Mouse (Mus musculus) large intestine, adult 2 months (tissue): ENCODE measurements around the gene Wfdc3. TPM values are rescaled to one million over a fixed set of nuclear protein-coding genes. Genes with fewer than 3 reads are reported as not detected.
"Not testable (repeated sequence)": the region's sequence is repeated elsewhere in the genome, so short reads cannot be mapped to it uniquely, and the experiment has no call there.

ENCODE experiments used
- DNase-seq: peaks from one replicate; pipeline ENCODE4 v3.0.0-alpha.2; 2012; ENCODE audit warnings: low read depth, low spot score
- WGBS: fragments of 180-500 bp; shearing (Covaris S2); methylation state at CpG from one replicate; pipeline ENCODE4 v1.1.7; 2018; 5-methylcytosine and 5-hydroxymethylcytosine counted together
- polyA plus RNA-seq: library from polyadenylated mRNA; depleted of rRNA; stranded (reverse); fragments of >200 nt; gene quantifications from 2 replicates; pipeline ENCODE4 v1.2.3, GENCODE M21; 2012

The Wfdc3 gene
- polyA plus RNA-seq, 1 experiment, result 0.22 TPM

DNA sequence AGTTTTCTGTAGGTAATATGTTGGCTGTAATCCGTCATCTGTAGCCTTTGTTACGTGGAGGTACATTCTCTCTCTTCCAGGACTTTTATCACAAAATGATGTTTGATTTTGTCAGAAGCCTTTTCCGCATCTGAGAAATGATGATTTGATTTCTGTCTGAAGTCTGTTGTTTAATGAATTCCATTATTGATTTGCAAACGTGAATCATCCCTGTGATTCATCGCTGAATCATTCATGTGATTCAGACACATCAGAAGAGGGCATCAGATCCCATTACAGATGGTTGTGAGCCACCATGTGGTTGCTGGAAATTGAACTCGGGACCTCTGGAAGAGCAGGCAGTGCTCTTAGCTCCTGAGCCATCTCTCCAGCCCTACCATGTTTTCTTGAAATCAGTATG is 3.3 kb upstream of the Wfdc3 start:
- 75% methylated on average over 6 of the region's 6 CpGs for WGBS

DNA sequence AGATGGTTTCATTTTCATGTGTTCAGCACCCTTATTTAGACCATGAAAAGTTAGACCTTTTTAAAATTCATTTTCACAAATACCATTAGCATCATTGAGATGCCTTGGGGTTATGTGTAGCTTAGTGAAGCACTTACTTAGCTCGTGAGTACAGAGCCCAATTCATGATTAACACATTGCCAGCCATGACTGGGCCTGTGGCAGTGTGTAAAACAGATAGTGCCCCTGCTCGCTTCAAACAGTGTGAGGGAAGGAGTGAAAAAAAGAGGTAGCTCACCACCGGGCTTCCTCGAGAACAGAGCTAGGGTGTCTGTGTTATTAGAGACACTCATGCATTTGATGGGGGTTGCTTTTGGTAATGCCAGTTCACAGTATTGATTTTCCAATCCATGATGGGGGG is 2.5 kb upstream of the Wfdc3 start:
- DNase-seq, result no peak
- WGBS, result 80% methylated on average over 4 of the region's 4 CpGs

More for the DNA sequence above, 3.3 kb upstream of the Wfdc3 start:
- DNase-seq, result no peak

- WGBS, result 15% methylated on average over 8 of the region's 8 CpGs
- no peak for DNase-seq
Measured at GRCm38 (mm10) chr2:164746693-164747092, 962 bp upstream of the Wfdc3 start.

DNA sequence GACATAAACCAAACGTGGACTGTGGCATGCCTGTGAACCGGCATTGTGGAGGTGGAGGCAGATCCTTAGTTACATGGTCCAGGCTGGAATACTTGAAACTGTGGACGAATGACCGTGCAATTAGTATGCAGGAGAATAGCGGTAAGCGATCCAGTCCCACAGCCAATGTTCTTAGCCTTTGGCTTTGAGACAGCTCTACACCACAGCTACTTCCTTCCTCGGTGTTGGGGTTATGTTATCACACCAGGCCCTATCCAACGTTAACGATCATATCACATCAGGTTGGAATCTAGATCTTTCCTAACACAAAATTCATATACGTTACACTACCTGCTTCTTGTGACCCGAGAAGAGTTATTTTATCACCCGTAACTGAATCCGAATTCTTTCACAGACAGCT is 744 bp downstream of the Wfdc3 start:
- 57% methylated on average over 13 of the region's 13 CpGs for WGBS
- DNase-seq, result no peak

- no peak for DNase-seq
- 42% methylated on average over 7 of the region's 7 CpGs for WGBS
Measured at GRCm38 (mm10) chr2:164739876-164740275, 5.9 kb downstream of the Wfdc3 start.

GRCm38 (mm10) chr2:164737377-164738090 is 8.2 kb downstream of the Wfdc3 start:
- peak; percentile 71 for DNase-seq
- 40% methylated on average over 3 of the region's 3 CpGs for WGBS

GRCm38 (mm10) chr2:164735446-164735845 is 10.3 kb downstream of the Wfdc3 start:
- DNase-seq, result no peak
- 60% methylated on average over 5 of the region's 5 CpGs for WGBS

GRCm38 (mm10) chr2:164734839-164735238 is 10.9 kb downstream of the Wfdc3 start:
- no peak for DNase-seq
- 85% methylated on average over 5 of the region's 5 CpGs for whole genome bisulfite sequencing

- 63% methylated on average over 2 of the region's 2 CpGs for WGBS
- DNase-seq, result no peak
Measured at GRCm38 (mm10) chr2:164733259-164733658, 12.5 kb downstream of the Wfdc3 start.

- WGBS, result 30% methylated on average over 5 of the region's 5 CpGs
- peak; percentile 64 for DNase-seq
Measured at GRCm38 (mm10) chr2:164731719-164732118, 14.0 kb downstream of the Wfdc3 start.

GRCm38 (mm10) chr2:164725895-164726619 is 19.7 kb downstream of the Wfdc3 start:
- 18% methylated on average over 6 of the region's 6 CpGs for WGBS
- no peak for DNase-seq

GRCm38 (mm10) chr2:164723276-164723675 is 22.5 kb downstream of the Wfdc3 start:
- no peak for DNase-seq
- 72% methylated on average over 4 of the region's 4 CpGs for WGBS

GRCm38 (mm10) chr2:164716194-164716786 is 29.4 kb downstream of the Wfdc3 start:
- 94% methylated on average over 23 of the region's 23 CpGs for WGBS
- not testable (repeated sequence) for DNase-seq

GRCm38 (mm10) chr2:164715005-164715404 is 30.7 kb downstream of the Wfdc3 start, which contains the start of gene Spint5:
Gene Spint5 (plus strand): TSS chr2:164715305.
- no peak for DNase-seq
- 79% methylated on average over 6 of the region's 6 CpGs for WGBS

- no peak for DNase-seq
- WGBS, result 87% methylated on average over 14 of the region's 14 CpGs
Measured at GRCm38 (mm10) chr2:164705991-164706390, 39.7 kb downstream of the Wfdc3 start.

DNA sequence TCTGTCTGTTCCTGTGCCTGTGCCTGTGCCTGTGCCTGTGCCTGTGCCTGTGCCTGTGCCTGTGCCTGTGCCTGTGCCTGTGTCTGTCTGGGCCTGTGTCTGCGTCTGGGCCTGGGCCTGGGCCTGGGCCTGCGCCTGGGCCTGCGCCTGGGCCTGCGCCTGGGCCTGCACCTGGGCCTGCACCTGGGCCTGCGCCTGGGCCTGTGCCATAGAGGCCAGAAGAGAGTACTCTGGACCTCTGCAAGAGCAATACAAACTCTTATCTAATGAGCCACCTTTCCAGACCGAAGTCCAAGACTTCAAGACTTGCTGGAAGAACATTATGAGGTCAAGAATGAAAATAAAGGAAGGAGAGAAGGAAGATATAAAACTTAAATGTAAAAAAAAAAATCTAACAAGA is 40.4 kb downstream of the Wfdc3 start:
- 45% methylated on average over 6 of the region's 6 CpGs for WGBS
- DNase-seq, result peak; percentile 42

DNA sequence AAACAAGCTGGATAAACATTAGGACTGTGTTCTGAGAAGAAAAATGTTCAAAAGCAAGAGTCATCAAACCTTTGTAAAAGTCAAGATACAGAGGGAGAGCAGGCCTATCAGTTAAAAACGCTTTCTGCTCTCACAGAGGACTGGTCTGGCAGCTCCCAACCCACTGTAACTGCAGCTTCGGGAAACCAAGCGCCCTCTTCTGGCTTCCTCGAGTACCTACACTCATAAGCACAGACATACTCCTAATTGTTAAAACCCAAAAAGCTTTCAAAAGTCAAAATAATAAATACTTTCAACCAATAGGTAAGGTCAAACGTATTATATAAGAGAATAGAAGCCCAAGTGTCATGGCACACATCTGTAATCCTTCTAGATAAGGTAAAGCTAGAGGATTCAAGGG is 41.5 kb downstream of the Wfdc3 start:
- 86% methylated on average over 5 of the region's 5 CpGs for WGBS
- DNase-seq, result no peak

DNA sequence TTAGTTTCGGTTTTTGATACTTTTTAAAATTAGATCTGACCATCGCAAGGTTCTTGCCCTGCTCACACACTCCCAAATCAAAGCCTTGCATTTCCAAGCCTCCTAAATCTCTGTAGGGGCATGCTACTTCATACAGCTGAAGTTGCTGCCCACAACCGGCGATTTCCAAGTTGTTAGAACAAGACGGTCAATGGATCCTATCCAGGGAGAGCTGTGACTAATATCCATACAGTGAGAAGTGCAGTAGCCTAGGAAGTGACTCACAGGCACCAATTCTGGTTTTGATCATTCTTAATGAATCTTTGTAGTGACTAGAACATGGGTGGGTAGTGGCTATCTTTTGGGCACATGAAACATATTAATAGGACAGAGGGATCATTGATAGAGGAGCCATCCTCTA is 44.0 kb downstream of the Wfdc3 start:
- DNase-seq, result no peak
- WGBS, result 75% methylated on average over 5 of the region's 5 CpGs

DNA sequence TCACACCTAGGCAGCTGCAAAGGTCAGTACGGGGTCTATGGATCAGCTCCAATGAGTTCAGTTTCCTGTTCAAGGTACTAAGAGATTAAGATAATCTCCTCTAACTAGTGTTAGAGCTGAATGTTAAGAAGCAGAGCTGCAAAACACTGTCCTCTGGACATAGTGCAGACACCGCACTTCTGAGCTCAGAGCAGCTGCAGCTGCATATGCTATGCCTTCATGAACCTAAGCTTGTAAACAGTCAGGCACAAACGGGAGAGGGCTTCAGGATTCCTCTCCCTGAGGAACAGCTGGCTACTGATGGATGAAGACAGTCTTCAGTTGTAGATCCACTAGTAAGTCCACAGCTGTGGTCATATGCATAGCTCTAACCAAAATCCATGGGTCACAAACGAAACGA is 44.8 kb downstream of the Wfdc3 start:
- no peak for DNase-seq
- 49% methylated on average over 5 of the region's 5 CpGs for WGBS

GRCm38 (mm10) chr2:164698201-164698600 is 47.5 kb downstream of the Wfdc3 start, which contains the start of gene Spint4:
Gene Spint4 (plus strand): TSS chr2:164698501.
- 79% methylated on average over 4 of the region's 4 CpGs for WGBS
- DNase-seq, result no peak

DNA sequence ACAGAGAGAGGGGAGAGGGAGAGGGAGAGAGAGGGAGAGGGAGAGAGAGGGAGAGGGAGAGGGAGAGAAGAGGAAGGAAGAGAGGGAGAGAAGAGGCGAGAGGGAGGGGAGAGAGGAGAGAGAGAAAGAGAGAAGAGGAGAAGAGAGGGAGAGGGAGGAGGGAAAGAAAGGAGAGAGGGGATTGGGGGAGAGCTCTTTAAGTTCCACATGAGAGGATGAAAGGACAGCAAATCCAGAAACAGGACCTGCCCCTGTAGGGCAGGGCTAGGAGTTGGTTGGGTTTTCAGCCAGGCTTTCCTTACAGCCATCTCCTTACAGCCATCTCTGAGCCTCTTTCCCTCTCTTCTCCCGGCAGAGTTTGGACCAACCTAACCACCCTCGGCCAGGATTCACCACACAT is 60.9 kb downstream of the Wfdc3 start, which contains the start of gene Wfdc13:
Gene Wfdc13 (plus strand): TSS at position 301 of the 400 bp plus-strand sequence.
- no peak for DNase-seq
- 74% methylated on average over 3 of the region's 3 CpGs for WGBS
